ENCODE assay signal across 25 mouse cellular contexts in genomic region chr3:123504783-123505182, GRCm38 (mm10). TPM values are rescaled to one million over a fixed set of nuclear protein-coding genes. Genes with fewer than 3 reads are reported as not detected.
A peak's percentile ranks its signal among the peaks of the same experiment; 100 is the strongest.
DNase-seq lines count a peak whose midpoint lies in the region; ATAC-seq and TF ChIP-seq lines count a peak whose summit lies in the region.
"Had no signal": no experiment of that assay in that cellular context is flagged by ENCODE, and none has a peak within 500 bp of the region (broad histone marks: within the 10 kb centered on the region; RNA-seq: fewer than 3 reads in every experiment).

No protein-coding gene starts in this region.

- no peak for TF ChIP-seq POLR2A in myocyte (IDR thresholded peaks at IDR 0.05; ENCODE audit: insufficient read length, low read depth)
- TF ChIP-seq POLR2A in cerebellum, adult 2 months (IDR thresholded peaks at IDR 0.05; ENCODE audit: borderline replicate concordance, insufficient read depth, low read length), result no peak

- peaks cover 22% of the 10 kb centered on the region for H3K4me1 ChIP-seq in kidney, embryonic 15.5 days
- H3K4me1 ChIP-seq in stomach, embryonic 16.5 days (ENCODE audit: control insufficient read depth, insufficient read depth, low read length), result peaks cover 12% of the 10 kb centered on the region; the same call in 1 of the 2 replicates
- no peaks in the 10 kb centered on the region; the same call in 1 of the 2 replicates for H3K4me1 ChIP-seq in stomach, postnatal 0 days (replicated peaks; ENCODE audit: control insufficient read depth, insufficient read depth)
- H3K4me1 ChIP-seq in cerebellum, adult 2 months (ENCODE audit: control insufficient read depth, insufficient read depth, low read length), result peaks cover 4% of the 10 kb centered on the region; the same call in 1 of the 2 replicates

- no peak overlapping the region for H3K9ac ChIP-seq in kidney, embryonic 15.5 days
- H3K9ac ChIP-seq in stomach, embryonic 16.5 days (ENCODE audit: low read length), result no peak overlapping the region
- no peak overlapping the region for H3K9ac ChIP-seq in stomach, postnatal 0 days (ENCODE audit: low read length)
- H3K9ac ChIP-seq: embryonic facial prominence, embryonic 15.5 days; forebrain, embryonic 15.5 days; hindbrain, embryonic 12.5 days had no signal

- peaks cover 23% of the 10 kb centered on the region; the same call in 1 of the 2 replicates for H3K36me3 ChIP-seq in kidney, embryonic 15.5 days
- peaks cover 4% of the 10 kb centered on the region; the same call in 1 of the 2 replicates for H3K36me3 ChIP-seq in stomach, embryonic 16.5 days (ENCODE audit: control insufficient read depth, insufficient read depth, low read length)
- H3K36me3 ChIP-seq in stomach, postnatal 0 days (ENCODE audit: control insufficient read depth, insufficient read depth, low read length), result 0 out of 2 replicates have a peak, but pooled peaks cover 2% of the 10 kb centered on the region
- H3K36me3 ChIP-seq in myocyte (ENCODE audit: control insufficient read depth, insufficient read depth), result peaks cover 21% of the 10 kb centered on the region

- TF ChIP-seq CTCF in stomach, postnatal 0 days (IDR thresholded peaks at IDR 0.05; ENCODE audit: low read depth), result no peak
- no peak for TF ChIP-seq CTCF in cerebellum, adult 2 months (IDR thresholded peaks at IDR 0.05; ENCODE audit: borderline replicate concordance, insufficient read depth, low read depth, low read length)

- DNase-seq in kidney, adult 8-10 months, result no peak
- no peak for DNase-seq in stomach, postnatal 0 days (ENCODE audit: low spot score)
- DNase-seq in ZHBTc4 (ENCODE audit: low read depth, low spot score), result peak; percentile 26
- DNase-seq in cerebellum, adult 2 months, result no peak
- DNase-seq in adrenal gland, adult 8-10 months, result no peak
- DNase-seq: adrenal gland, adult 2 months; adrenal gland, postnatal 36 days; B cell, adult 2 months; cerebellum, adult 8-10 months; cerebellum, postnatal 14 days; gastrocnemius, postnatal 10 days; heart, adult 2 months; heart, postnatal 36 days; kidney, adult 11 months had no signal

- no peak for ATAC-seq in kidney, embryonic 15.5 days (replicated peaks; ENCODE audit: low FRiP score)
- ATAC-seq in stomach, embryonic 16.5 days (ENCODE audit: insufficient read depth, low FRiP score), result no peak
- no peak for ATAC-seq in stomach, postnatal 0 days (ENCODE audit: low FRiP score, low TSS enrichment)
- ATAC-seq: CD4-positive, CD25-positive, alpha-beta regulatory T cell, adult 4 months; forebrain, embryonic 15.5 days; hindbrain, postnatal 0 days; Patski had no signal

- TF ChIP-seq EP300 in stomach, postnatal 0 days (optimal IDR thresholded peaks at IDR 0.05), result no peak

- no peak overlapping the region for H3K4me3 ChIP-seq in kidney, embryonic 15.5 days (replicated peaks)
- no peak overlapping the region for H3K4me3 ChIP-seq in stomach, embryonic 16.5 days (replicated peaks; ENCODE audit: low read length)
- no peak overlapping the region for H3K4me3 ChIP-seq in stomach, postnatal 0 days (ENCODE audit: low read depth, low read length)
- no peak overlapping the region for H3K4me3 ChIP-seq in myocyte
- H3K4me3 ChIP-seq in cerebellum, adult 2 months (replicated peaks; ENCODE audit: insufficient read depth, low read depth, low read length), result no peak overlapping the region
- H3K4me3 ChIP-seq: embryonic facial prominence, embryonic 15.5 days; forebrain, embryonic 15.5 days; heart, adult 2 months; hindbrain, embryonic 12.5 days had no signal

- H3K9me3 ChIP-seq in kidney, embryonic 15.5 days (replicated peaks), result no peaks in the 10 kb centered on the region
- H3K9me3 ChIP-seq in stomach, embryonic 16.5 days (replicated peaks; ENCODE audit: control insufficient read depth, low read length), result no peaks in the 10 kb centered on the region
- H3K9me3 ChIP-seq in stomach, postnatal 0 days (ENCODE audit: control insufficient read depth, low read length), result no peaks in the 10 kb centered on the region
- H3K9me3 ChIP-seq: embryonic facial prominence, embryonic 15.5 days; forebrain, embryonic 15.5 days; hindbrain, embryonic 12.5 days had no signal

- peaks cover 15% of the 10 kb centered on the region for H3K79me2 ChIP-seq in myocyte (ENCODE audit: control insufficient read depth, insufficient read depth)

- H3ac ChIP-seq in myocyte (ENCODE audit: control insufficient read depth, insufficient read length), result no peak overlapping the region

- no peaks in the 10 kb centered on the region for H3K27me3 ChIP-seq in kidney, embryonic 15.5 days
- H3K27me3 ChIP-seq in stomach, embryonic 16.5 days (ENCODE audit: control insufficient read depth, insufficient read depth, low read length), result no peaks in the 10 kb centered on the region
- no peaks in the 10 kb centered on the region for H3K27me3 ChIP-seq in stomach, postnatal 0 days (ENCODE audit: control insufficient read depth, insufficient read depth, low read length)
- H3K27me3 ChIP-seq in myocyte (ENCODE audit: control insufficient read depth, insufficient read depth, insufficient read length), result no peaks in the 10 kb centered on the region
- no peaks in the 10 kb centered on the region for H3K27me3 ChIP-seq in cerebellum, adult 2 months (ENCODE audit: control insufficient read depth, insufficient read depth, low read length)
- H3K27me3 ChIP-seq: embryonic facial prominence, embryonic 15.5 days; forebrain, embryonic 15.5 days; hindbrain, embryonic 12.5 days; Patski had no signal

- peak overlapping the region; percentile 51; the same call in 1 of the 2 replicates for H3K27ac ChIP-seq in kidney, embryonic 15.5 days
- H3K27ac ChIP-seq in stomach, embryonic 16.5 days (ENCODE audit: low read length), result peak overlapping the region; percentile 23; the same call in 1 of the 2 replicates
- H3K27ac ChIP-seq in stomach, postnatal 0 days (replicated peaks), result no peak overlapping the region
- H3K27ac ChIP-seq in cerebellum, adult 2 months (ENCODE audit: insufficient read depth, low read length), result no peak overlapping the region
- H3K27ac ChIP-seq: embryonic facial prominence, embryonic 15.5 days; forebrain, embryonic 15.5 days; heart, adult 2 months; hindbrain, embryonic 12.5 days; hindbrain, postnatal 0 days had no signal

- 86% methylated on average over 7 of the region's 7 CpGs for WGBS in kidney, embryonic 15.5 days
- 79% methylated on average over 7 of the region's 7 CpGs for WGBS in stomach, embryonic 16.5 days
- WGBS in stomach, postnatal 0 days, result 83% methylated on average over 7 of the region's 7 CpGs
- 89% methylated on average over 7 of the region's 7 CpGs for WGBS in cerebellum, adult 2 months

- no peak overlapping the region for H3K4me2 ChIP-seq in kidney, embryonic 15.5 days
- no peak overlapping the region for H3K4me2 ChIP-seq in stomach, embryonic 16.5 days (ENCODE audit: low read depth, low read length)
- H3K4me2 ChIP-seq in stomach, postnatal 0 days (replicated peaks; ENCODE audit: low read depth), result no peak overlapping the region
- no peak overlapping the region for H3K4me2 ChIP-seq in myocyte (ENCODE audit: low read depth)
- H3K4me2 ChIP-seq: embryonic facial prominence, embryonic 15.5 days; forebrain, embryonic 15.5 days; heart, embryonic 11.5 days; hindbrain, embryonic 12.5 days had no signal

TF ChIP-seq in myocyte, 11 proteins besides CTCF, POLR2A, EP300 and RAD21:
- TF ChIP-seq POLR2AphosphoS2 (IDR thresholded peaks at IDR 0.05; ENCODE audit: insufficient read length, low read depth) (peak; percentile 65), MYOD1 (IDR thresholded peaks at IDR 0.05; ENCODE audit: control insufficient read depth in 1 of 3, insufficient read length in 2 of 3, low read depth in 2 of 3) (no peak)

RNA-seq across cellular contexts. Expression of gene Prss12, which starts 58.1 kb away (rescaled TPM):
- 5.6 and 6.8 TPM in 2 replicates for polyA plus RNA-seq in kidney, embryonic 15.5 days (2015; fragmentation: Nextera tagmentation; extraction: Ambion mirVana)
- polyA plus RNA-seq in stomach, embryonic 16.5 days (2015; fragmentation: Nextera tagmentation; extraction: Ambion mirVana), result 2.8 and 3.3 TPM in 2 replicates
- polyA plus RNA-seq in stomach, postnatal 0 days (2015; fragmentation: Nextera tagmentation; extraction: Ambion mirVana), result 3.1 and 3.3 TPM in 2 replicates
- polyA plus RNA-seq in myocyte (2012; fragmentation: generic; extraction: Trizol), result 1.2 TPM
- polyA plus RNA-seq in cerebellum, adult 2 months (2012; rRNA removed), result 1.7 and 2.4 TPM in 2 replicates
- total RNA-seq in adrenal gland, adult 8-10 months (2022), result 1 to 10 TPM; 1.8 to 2.5 (median 2.0) TPM
- total RNA-seq: common myeloid progenitor, adult 5-6 weeks had no signal

Comparison
In these comparisons a context has a peak if more than half of its experiments do, and no peak if none do; other contexts are left out.
1. H3K27ac ChIP-seq: peak in kidney, embryonic 15.5 days (single experiment) and stomach, embryonic 16.5 days (single experiment); none in stomach, postnatal 0 days (single experiment) and cerebellum, adult 2 months (single experiment).